Mouse (Mus musculus): Measurements from ENCODE around the gene Cep152. TPM values are rescaled to one million over a fixed set of nuclear protein-coding genes. Genes with fewer than 3 reads are reported as not detected.

The Cep152 gene
- total RNA-seq, 2 experiments from 2014 or later = 14.3 to 36.8 TPM

Other genes with a start within 250 kb of the Cep152 start
- not detected in 2 replicates for gene Gm9913, start 120.0 kb downstream of the Cep152 start, total RNA-seq (2015; ENCODE audit: low replicate concordance)
- gene Gm9913, start 120.0 kb downstream of the Cep152 start, total RNA-seq (2017; ENCODE audit: low replicate concordance) = not detected in 2 replicates
- under 0.01 TPM in 2 replicates for gene Fbn1, start 117.1 kb downstream of the Cep152 start, total RNA-seq (2015; ENCODE audit: low replicate concordance)
- gene Fbn1, start 117.1 kb downstream of the Cep152 start, total RNA-seq (2017; ENCODE audit: low replicate concordance) = under 0.01 and 0.83 TPM in 2 replicates
- 52.0 and 77.1 TPM in 2 replicates for gene Eid1, start 48.0 kb upstream of the Cep152 start, total RNA-seq (2015; ENCODE audit: low replicate concordance)
- 96.0 and 96.6 TPM in 2 replicates for gene Eid1, start 48.0 kb upstream of the Cep152 start, total RNA-seq (2017; ENCODE audit: low replicate concordance)
- gene Shc4, start 99.0 kb upstream of the Cep152 start, total RNA-seq (2015; ENCODE audit: low replicate concordance) = not detected in 2 replicates
- gene Shc4, start 99.0 kb upstream of the Cep152 start, total RNA-seq (2017; ENCODE audit: low replicate concordance) = 0.15 and 3.3 TPM in 2 replicates
- gene Secisbp2l, start 157.8 kb upstream of the Cep152 start, total RNA-seq (2015; ENCODE audit: low replicate concordance) = 19.3 and 23.4 TPM in 2 replicates
- 35.2 and 43.1 TPM in 2 replicates for gene Secisbp2l, start 157.8 kb upstream of the Cep152 start, total RNA-seq (2017; ENCODE audit: low replicate concordance)
- gene Galk2, start 234.0 kb upstream of the Cep152 start, total RNA-seq (2015; ENCODE audit: low replicate concordance) = 1.1 and 5.0 TPM in 2 replicates
- gene Galk2, start 234.0 kb upstream of the Cep152 start, total RNA-seq (2017; ENCODE audit: low replicate concordance) = 4.0 and 17.5 TPM in 2 replicates
- gene Cops2, start 234.0 kb upstream of the Cep152 start, total RNA-seq (2015; ENCODE audit: low replicate concordance) = 60.5 and 85.1 TPM in 2 replicates
- gene Cops2, start 234.0 kb upstream of the Cep152 start, total RNA-seq (2017; ENCODE audit: low replicate concordance) = 143 and 182 TPM in 2 replicates

Measured in erythroid progenitor cell, adult 5-6 weeks (primary cell).